Mouse (Mus musculus) retina, postnatal 7 days (tissue): ENCODE measurements at regions not wholly inside any gene's neighbourhood (a gene's known extent, or its start where the extent isn't known, plus 50 kb on each side); places are given as distances from the start of the nearest gene placed in this dataset.
A peak's percentile ranks its signal among the peaks of the same experiment; 100 is the strongest.

ENCODE experiments used
- DNase-seq: peaks from one replicate; pipeline ENCODE4 v3.0.0-alpha.2; 2012; ENCODE audit warnings: low read depth, low spot score

DNA sequence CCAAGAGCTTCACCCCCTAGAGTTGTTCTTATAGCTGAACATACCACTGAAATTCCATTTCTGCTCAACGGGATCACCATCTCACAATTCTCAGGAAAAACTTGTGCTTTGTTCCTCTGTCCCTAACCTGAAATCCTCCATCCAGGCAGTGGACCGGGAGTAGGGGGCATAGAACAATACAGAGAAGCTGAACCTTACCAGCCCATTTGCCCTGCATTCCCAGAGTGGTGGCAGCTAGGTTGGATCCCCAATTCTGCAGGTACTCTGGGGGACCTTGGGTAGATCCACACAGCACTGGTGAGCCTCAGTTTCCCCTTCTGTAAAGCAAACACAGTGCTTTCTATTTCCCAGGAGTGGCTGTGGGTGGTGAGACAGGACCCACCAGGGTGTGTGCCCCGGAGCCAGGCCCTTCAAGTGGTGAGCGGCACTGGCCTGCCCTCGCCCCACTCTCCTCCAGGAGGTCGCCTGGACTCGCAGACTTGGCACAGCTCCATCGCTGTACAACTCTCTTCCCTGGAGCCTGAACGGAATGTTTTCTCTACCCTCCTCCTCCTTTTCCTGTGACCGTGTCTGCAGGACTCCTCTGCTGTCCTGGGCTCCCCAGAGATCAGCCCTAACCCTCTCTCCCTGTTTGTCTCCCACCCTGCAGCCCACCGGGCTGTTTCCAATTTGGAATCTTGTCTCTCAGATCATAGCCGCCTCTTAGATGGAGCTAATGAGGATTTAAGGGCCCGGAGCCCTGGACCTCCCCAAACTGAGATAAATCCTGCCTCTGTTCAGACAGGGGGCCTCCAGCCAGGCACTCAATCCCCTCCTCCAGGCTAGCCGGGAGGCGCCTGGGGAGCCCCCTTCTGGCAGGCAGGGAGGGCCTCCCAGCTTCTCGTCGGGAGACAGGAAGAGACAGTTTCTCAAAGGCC is 52.3 kb upstream of the Cux1 start:
- DNase-seq = no peak

DNA sequence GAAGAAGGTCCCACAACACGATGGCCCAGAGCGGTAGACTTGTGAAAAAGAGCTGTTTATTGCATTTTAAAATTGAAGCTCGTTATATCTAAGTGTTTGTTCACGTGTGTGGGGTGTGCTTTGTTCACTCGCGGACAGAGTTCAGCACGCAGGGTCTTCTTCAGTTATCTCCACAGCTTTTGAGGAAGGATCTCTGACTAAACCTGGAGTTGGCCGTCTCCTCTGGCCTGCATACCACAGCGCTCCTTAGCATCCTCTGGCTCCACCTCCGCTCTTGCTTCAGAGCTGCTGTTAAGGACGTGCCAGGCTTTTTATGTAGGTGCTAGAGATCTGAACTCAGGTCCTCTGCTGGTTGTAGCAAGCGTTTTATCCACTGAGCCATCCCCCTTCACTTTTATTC is 52.9 kb upstream of the Cux1 start:
- DNase-seq = no peak

- no peak for DNase-seq
Observed at GRCm38 (mm10) chr5:136621336-136622125, 54.2 kb upstream of the Cux1 start.

DNA sequence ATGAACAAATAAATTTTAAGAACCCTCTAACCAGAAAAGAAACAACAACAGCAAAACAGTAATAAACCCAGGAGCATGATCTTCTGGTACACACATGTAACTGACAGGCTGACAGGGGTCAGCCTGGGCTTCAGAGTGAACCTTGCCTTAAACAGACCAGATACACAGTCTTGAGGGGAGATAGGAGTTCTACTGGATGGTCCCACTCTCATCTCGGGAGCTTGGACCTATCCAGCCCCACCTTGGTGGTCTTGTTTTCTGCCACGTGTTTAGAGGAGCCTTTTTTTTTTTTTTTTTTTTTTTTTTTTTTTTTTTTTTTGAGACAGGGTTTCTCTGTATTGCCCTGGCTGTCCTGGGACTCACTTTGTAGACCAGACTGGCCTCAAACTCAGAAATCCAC is 54.9 kb upstream of the Cux1 start:
- no peak for DNase-seq

DNA sequence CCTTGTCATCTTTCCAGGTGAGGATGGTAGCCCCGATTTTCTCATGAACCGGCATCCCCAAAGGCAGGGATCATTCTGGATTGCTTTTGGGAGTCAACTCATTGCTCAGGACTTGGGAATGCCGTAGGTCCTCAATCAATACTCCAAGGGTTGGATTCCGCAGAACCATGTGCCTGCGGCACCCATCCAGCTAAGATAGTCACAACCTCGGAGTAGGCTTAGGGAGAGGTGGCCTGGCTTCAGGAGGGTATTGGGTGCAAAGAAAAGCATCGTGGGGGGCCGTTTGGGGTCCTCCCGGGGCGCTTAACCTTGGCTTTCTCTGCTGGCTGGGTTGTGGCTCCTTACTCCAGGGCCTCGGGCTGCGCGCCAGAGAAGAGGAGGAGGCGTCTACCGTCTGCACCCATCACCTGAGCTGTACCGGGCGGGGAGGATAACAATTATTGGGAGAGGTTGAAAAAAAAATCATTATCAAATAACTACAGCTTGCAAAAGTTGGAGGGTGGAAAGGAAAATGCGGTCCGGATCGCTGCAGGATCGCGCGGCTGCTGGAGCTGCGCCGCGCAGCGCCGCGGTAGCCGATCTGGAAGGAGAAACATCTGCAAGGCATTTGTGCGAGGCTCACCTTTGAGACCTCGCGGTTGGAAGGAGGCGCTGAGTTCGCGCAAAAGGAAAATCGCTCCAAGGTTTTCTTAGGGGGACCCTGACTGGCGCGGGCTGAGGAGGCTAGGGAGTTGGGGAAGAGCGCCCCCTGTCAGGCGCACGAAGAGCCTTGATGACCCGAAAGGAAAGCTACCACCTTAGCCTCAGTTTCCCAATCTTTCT is 55.6 kb upstream of the Cux1 start:
- peak; percentile 16 for DNase-seq

- no peak for DNase-seq
Observed at GRCm38 (mm10) chr5:136623791-136624190, 56.5 kb upstream of the Cux1 start.

DNA sequence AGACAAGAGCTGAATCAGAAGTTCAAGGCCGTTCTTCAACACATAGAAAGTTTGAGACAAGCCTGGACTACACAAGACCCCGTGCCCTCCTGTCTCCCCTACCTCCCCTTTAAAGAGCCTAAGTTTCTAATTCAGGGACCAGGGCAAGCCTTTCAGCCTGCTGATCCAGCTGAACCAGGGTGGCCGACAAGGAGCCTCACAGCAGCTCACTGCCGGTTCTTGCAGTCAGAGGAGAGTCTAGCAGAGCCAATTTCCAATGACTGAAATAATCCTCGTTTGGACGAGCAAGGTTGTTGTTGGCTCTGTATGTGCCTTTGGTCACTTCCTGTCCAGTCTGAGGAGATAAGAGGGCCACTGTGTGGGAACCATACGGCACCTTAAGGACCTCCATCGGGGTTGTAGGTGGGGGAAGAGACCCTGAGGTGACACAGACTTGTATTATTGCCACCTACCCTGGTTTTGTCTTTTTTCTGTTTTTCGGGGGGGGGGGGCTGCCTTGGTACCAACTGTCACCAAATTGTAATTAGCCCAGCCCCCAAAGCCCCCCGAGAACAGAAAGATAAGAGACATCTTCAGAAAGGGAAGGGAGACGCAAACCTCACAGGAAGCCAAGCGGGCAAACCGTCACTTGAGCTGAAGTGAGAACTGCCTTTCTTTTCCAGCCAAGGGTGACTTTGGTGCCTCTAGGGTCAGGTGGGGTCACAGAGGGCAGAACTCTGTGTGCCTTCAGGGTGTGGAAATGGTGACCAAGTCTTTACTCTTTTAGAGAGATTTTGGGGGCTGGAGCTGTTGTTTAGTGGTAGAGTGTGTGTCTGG is 58.1 kb upstream of the Cux1 start:
- DNase-seq = no peak

- DNase-seq = no peak
Observed at GRCm38 (mm10) chr5:136626142-136626771, 59.0 kb upstream of the Cux1 start.

GRCm38 (mm10) chr5:136626891-136627290 is 59.6 kb upstream of the Cux1 start:
- no peak for DNase-seq

DNA sequence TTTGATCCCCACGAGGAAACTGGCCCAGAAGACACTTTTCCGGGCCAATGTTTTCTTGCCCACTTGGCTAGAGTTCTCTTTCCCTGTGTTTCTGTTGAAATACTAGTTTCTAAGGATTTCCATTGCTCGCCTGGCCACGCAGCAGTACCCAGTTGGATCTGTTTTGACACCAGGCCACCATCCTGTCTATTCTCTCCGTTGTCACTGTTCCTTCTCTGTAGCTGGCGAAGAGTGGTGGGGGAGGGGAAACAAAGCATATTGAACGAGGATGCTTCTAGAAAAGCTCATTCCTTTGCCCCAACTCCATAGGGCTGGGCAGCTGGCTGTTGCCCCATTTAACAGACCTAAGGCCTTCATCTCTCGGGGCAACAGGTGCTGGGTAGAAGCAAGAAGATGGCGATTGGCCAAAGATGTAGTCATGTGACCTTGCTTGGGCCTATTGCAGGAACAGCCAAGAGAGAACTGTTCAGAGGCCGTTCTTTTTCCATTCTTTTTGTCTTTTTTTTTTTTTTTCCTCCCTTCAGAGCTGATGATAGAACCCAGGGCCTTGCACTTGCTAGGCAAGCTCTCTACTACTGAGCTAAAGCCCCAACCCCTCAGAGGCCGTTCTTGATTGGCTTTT is 60.5 kb upstream of the Cux1 start:
- no peak for DNase-seq

GRCm38 (mm10) chr5:136628502-136628901 is 61.2 kb upstream of the Cux1 start:
- DNase-seq = no peak

DNA sequence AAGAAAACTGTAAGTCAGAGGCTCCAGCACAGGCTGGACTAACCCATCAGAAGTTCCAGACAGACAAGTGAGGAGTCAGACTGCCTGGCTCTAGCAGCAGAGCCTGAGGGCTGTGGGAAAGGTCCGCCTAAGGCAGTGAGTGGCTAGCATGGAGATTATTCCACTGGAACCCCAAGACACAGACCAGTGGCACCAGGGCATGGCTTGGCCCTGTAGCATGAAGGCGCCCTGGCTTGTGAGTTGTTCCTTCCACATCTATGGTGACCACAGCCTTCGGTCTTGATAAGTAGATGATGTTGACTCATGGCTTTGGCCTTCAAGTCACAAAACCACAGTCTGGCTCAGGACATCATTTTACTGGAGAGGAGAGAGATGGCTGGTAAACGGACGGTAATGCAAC is 60.7 kb upstream of the Myl10 start:
- no peak for DNase-seq

DNA sequence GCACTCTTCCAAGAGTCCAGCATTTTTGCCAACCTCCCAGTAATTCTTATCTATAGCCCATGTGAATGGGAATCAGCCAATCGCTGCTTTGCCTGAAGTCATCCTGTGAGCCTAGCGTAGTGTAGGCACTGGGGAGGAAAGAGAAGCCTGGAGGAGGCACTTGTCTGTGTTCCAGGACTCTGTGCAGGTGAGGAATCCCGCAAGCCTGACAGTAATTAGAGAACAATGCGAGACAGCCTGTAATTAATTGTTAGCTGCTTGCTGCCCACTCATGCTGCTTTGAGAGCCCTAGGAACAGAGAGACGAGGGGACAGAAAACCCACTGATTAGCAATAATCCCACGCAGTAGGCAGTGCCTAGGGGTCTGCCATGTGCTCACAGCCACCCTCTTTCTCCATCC is 59.0 kb upstream of the Myl10 start:
- DNase-seq = no peak

GRCm38 (mm10) chr5:136635119-136635518 is 57.8 kb upstream of the Myl10 start:
- DNase-seq = no peak

DNA sequence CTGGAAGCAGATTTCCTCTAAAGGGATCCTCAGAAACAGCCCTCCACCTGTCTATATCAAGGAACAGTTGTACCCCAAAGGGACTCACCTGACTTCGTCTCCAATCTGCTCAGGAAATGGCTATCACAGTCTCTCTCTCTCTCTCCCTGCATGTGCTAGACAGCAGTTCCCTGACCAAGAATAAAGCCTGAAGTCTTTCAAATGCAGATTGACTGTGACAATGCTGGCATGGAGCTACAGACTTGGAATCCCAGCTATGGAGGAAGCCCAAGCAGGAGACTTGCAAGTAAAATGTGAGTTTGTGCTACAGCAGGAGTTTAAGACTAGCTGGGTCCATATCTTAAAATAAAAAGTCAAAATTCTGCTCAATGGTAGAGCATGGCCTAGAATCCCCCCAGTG is 56.5 kb upstream of the Myl10 start:
- no peak for DNase-seq

- no peak for DNase-seq
Observed at GRCm38 (mm10) chr5:136637872-136638271, 55.1 kb upstream of the Myl10 start.

GRCm38 (mm10) chr5:136640871-136641619 is 51.9 kb upstream of the Myl10 start:
- DNase-seq = no peak

DNA sequence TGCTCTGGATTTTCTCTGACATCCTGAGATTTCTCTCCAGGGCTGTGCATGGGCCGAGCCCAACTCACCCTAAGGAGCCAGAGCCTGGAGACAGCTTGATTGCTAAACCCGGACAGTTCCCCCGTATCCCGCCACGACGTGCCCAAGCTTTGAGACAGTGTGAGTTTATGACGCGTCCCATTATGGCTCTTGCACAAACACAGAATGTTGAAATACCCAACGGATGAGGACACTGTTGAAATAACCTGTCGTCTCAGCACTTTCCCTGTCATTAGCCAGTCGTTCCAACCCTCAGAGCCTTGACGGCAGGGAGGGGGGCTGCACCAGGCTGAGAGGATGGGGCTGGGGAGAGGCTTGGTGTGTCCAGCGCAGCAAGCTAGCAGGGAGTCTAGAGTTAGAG is 50.7 kb upstream of the Myl10 start:
- no peak for DNase-seq
